Mouse (Mus musculus): ENCODE data around the gene C2cd5.

DNA sequence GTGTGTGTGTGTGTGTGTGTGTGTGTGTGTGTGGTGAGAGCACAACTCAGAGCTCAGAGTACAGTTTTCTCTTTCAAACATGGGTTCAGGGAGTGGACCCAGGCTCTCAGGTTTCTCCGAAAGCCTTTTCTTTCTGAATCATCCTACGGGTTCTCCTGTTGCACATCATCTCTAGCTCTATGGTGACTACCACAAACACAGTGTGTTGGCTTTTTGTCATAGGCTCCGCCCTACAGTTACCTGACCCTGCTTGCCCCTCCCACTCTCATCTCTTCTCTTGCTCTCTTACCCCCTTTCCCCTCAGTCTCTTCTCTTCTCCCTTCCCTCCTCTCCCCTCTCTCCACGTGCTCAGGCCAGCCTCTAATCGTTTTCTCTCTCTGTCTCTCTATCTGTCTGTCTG, 15.6 kb upstream of the C2cd5 start:
- TF ChIP-seq CTCF (IDR thresholded peaks at IDR 0.05; ENCODE audit: low read depth), result no peak
- no peak for TF ChIP-seq EP300 (IDR thresholded peaks at IDR 0.05; ENCODE audit: low read depth)
